ENCODE assay signal across 18 mouse cellular contexts in genomic region chr9:21348152-21348551, GRCm38 (mm10). TPM values are rescaled to one million over a fixed set of nuclear protein-coding genes. Genes with fewer than 3 reads are reported as not detected.
"Had no signal": no experiment of that assay in that cellular context is flagged by ENCODE, and none has a peak within 500 bp of the region (broad histone marks: within the 10 kb centered on the region; RNA-seq: fewer than 3 reads in every experiment).

No protein-coding gene starts in this region.

- H3K4me2 ChIP-seq: kidney, embryonic 15.5 days; liver, embryonic 13.5 days; lung, embryonic 14.5 days; midbrain, embryonic 11.5 days; stomach, embryonic 15.5 days had no signal

- H3K9ac ChIP-seq: kidney, embryonic 15.5 days; liver, embryonic 13.5 days; lung, embryonic 14.5 days; stomach, embryonic 15.5 days had no signal

- H3K4me1 ChIP-seq: stomach, embryonic 15.5 days had no signal

- H3K9me3 ChIP-seq: kidney, embryonic 15.5 days; liver, embryonic 13.5 days; stomach, embryonic 15.5 days had no signal

- DNase-seq: kidney, adult 11 months; kidney, adult 8-10 months; kidney, postnatal 10 days; kidney, postnatal 4 days; left cerebral cortex, postnatal 4 days; liver, embryonic 13.5 days; lung, embryonic 14.5 days; midbrain, embryonic 14.5 days; right cerebral cortex, adult 18-20 months; right cerebral cortex, postnatal 25 days; spleen, adult 18-20 months; thymus, postnatal 25 days had no signal

- H3K27me3 ChIP-seq: kidney, embryonic 15.5 days; liver, embryonic 13.5 days; stomach, embryonic 15.5 days had no signal

- H3K27ac ChIP-seq: kidney, embryonic 15.5 days; liver, embryonic 13.5 days; macrophage; stomach, embryonic 15.5 days had no signal

- ATAC-seq: lung, postnatal 0 days had no signal

- H3K4me3 ChIP-seq: kidney, embryonic 15.5 days; liver, embryonic 13.5 days; stomach, embryonic 15.5 days had no signal

RNA-seq across cellular contexts. Expression of gene Ap1m2, which starts 36.0 kb away (rescaled TPM):
- total RNA-seq: megakaryocyte-erythroid progenitor cell, adult 5-6 weeks had no signal
- polyA plus RNA-seq: macrophage had no signal
